ENCODE assay signal across 12 mouse cellular contexts in the genomic region with DNA sequence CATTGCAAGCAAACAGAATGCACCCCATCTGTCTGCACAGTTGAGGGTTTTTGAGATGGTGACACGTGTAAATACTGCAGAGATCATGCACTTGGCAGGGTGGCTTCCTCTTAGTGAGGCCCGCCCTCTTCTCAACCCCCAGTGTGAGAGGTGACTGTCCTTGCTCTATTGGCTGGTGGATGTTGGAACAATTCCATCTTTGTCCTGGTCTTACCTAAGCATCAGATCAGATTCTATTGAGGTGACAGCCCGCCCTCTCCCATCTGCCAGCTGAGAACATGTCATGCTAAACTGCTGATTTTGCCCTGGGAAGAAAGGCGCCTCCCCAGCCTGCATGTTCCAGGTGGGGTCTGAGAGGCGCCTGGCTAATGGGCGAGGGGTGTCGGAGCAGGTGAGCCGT.
DNase-seq lines count a peak whose midpoint lies in the region; ATAC-seq lines count a peak whose summit lies in the region.
"Had no signal": no experiment of that assay in that cellular context is flagged by ENCODE, and none has a peak within 500 bp of the region (broad histone marks: within the 10 kb centered on the region; RNA-seq: fewer than 3 reads in every experiment).

No protein-coding gene starts in this region.

- H3K9ac ChIP-seq in forebrain, embryonic 11.5 days (ENCODE audit: low read length) = no peak overlapping the region
- H3K9ac ChIP-seq in intestine, embryonic 14.5 days (ENCODE audit: low read length) = no peak overlapping the region
- H3K9ac ChIP-seq: limb, embryonic 13.5 days had no signal

- no peak overlapping the region for H3K4me2 ChIP-seq in forebrain, embryonic 11.5 days (ENCODE audit: low read depth, low read length, severe bottlenecking)
- no peak overlapping the region for H3K4me2 ChIP-seq in intestine, embryonic 14.5 days (ENCODE audit: low read length)
- H3K4me2 ChIP-seq: limb, embryonic 13.5 days had no signal

- H3K4me1 ChIP-seq in forebrain, embryonic 11.5 days (replicated peaks; ENCODE audit: control insufficient read depth, insufficient read depth, low read length) = peaks cover 24% of the 10 kb centered on the region
- H3K4me1 ChIP-seq in intestine, embryonic 14.5 days (replicated peaks; ENCODE audit: control insufficient read depth, insufficient read depth, low read length) = 0 out of 2 replicates have a peak, but pooled peaks cover 6% of the 10 kb centered on the region

- H3K36me3 ChIP-seq in forebrain, embryonic 11.5 days (ENCODE audit: control insufficient read depth, insufficient read depth, low read length) = no peaks in the 10 kb centered on the region
- H3K36me3 ChIP-seq in intestine, embryonic 14.5 days (ENCODE audit: control insufficient read depth, insufficient read depth, low read length) = no peaks in the 10 kb centered on the region
- H3K36me3 ChIP-seq: limb, embryonic 13.5 days had no signal

- no peak overlapping the region for H3K27ac ChIP-seq in forebrain, embryonic 11.5 days (ENCODE audit: low read depth, low read length)
- H3K27ac ChIP-seq in intestine, embryonic 14.5 days (ENCODE audit: low read depth) = no peak overlapping the region
- H3K27ac ChIP-seq: limb, embryonic 13.5 days had no signal

- H3K4me3 ChIP-seq in forebrain, embryonic 11.5 days (ENCODE audit: low read depth, low read length) = no peak overlapping the region
- no peak overlapping the region for H3K4me3 ChIP-seq in intestine, embryonic 14.5 days (ENCODE audit: low read depth, low read length)
- H3K4me3 ChIP-seq: limb, embryonic 13.5 days had no signal

- peak; percentile 76 for DNase-seq in retina, postnatal 1 day
- DNase-seq in retina, embryonic 14.5 days (ENCODE audit: low spot score) = no peak
- DNase-seq in forebrain, embryonic 11.5 days (ENCODE audit: low spot score) = no peak
- DNase-seq in intestine, embryonic 14.5 days (ENCODE audit: low spot score) = no peak
- no peak for DNase-seq in urinary bladder, postnatal 25 days (ENCODE audit: low spot score)
- no peak for DNase-seq in thymus, postnatal 10 days (ENCODE audit: low spot score in 2 of 2)
- DNase-seq: adrenal gland, postnatal 25 days; embryo, embryonic 11 days; gastrocnemius, postnatal 25 days; lung, adult 18-20 months had no signal

- ATAC-seq in forebrain, embryonic 11.5 days (replicated peaks; ENCODE audit: low FRiP score) = peak; percentile 22; the same call in 1 of the 2 replicates
- ATAC-seq in intestine, embryonic 14.5 days (replicated peaks; ENCODE audit: low FRiP score, low TSS enrichment, low read depth) = peak; percentile 64; the same call in 1 of the 2 replicates
- no peak for ATAC-seq in erythroblast, adult 5-6 weeks (replicated peaks; ENCODE audit: low FRiP score, poor library complexity, severe bottlenecking)

- H3K27me3 ChIP-seq in forebrain, embryonic 11.5 days (ENCODE audit: control insufficient read depth, insufficient read depth, low read length) = no peaks in the 10 kb centered on the region
- H3K27me3 ChIP-seq in intestine, embryonic 14.5 days (replicated peaks; ENCODE audit: control insufficient read depth, insufficient read depth, low read length) = no peaks in the 10 kb centered on the region
- H3K27me3 ChIP-seq: limb, embryonic 13.5 days had no signal

- no peaks in the 10 kb centered on the region for H3K9me3 ChIP-seq in forebrain, embryonic 11.5 days (ENCODE audit: control insufficient read depth, low read length)
- H3K9me3 ChIP-seq in intestine, embryonic 14.5 days (ENCODE audit: control insufficient read depth, low read length) = no peaks in the 10 kb centered on the region
- H3K9me3 ChIP-seq: limb, embryonic 13.5 days had no signal

- 54% methylated on average over 8 of the region's 8 CpGs for WGBS in forebrain, embryonic 11.5 days
- 59% methylated on average over 8 of the region's 8 CpGs for WGBS in intestine, embryonic 14.5 days
